Mouse (Mus musculus) erythroid progenitor cell, adult 5-6 weeks (primary cell): ENCODE data around the gene Abcb5. TPM values are rescaled to one million over a fixed set of nuclear protein-coding genes. Genes with fewer than 3 reads are reported as not detected.

Experiments used
- ATAC-seq: replicated peaks from 2 replicates; pipeline ENCODE4 v1.8.0; 2016; ENCODE audit warnings: moderate number of reproducible peaks, mild to moderate bottlenecking, moderate TSS enrichment, inconsistent platforms; ENCODE audit not compliant: poor library complexity, low FRiP score, severe bottlenecking
- total RNA-seq, 2 experiments: library from RNA; stranded (forward) in 1 of 2; stranded (reverse) in 1 of 2; fragments of 150-400 nt in 1 of 2; fragments of 186-747, 209-891 nt in 1 of 2; gene quantifications; 2 replicates each; pipeline versions ENCODE4 v1.2.3 to v1.2.4; 2015 to 2017; ENCODE audit warnings: low replicate concordance in 2 of 2

Gene Abcb5
- total RNA-seq, 2 experiments from 2014 or later = not detected

DNA sequence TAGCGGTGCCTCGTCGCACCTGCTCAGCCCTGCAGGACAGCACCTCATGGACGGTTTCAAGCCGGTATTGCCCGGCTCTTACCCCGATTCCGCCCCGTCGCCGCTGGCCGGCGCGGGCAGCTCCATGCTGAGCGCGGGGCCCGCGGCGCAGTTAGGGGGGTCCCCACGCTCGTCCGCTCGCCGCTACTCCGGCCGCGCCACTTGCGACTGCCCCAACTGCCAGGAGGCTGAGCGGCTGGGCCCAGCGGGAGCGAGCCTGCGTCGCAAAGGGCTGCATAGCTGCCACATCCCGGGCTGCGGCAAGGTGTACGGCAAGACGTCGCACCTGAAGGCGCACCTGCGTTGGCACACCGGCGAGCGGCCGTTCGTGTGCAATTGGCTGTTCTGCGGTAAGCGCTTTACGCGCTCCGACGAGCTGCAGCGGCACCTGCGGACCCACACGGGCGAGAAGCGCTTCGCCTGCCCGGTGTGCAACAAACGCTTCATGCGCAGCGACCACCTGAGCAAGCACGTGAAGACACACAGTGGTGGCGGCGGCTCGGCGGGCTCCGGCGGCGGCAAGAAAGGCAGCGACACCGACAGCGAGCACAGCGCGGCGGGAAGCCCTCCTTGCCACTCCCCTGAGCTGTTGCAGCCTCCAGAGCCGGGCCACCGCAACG, 116.9 kb downstream of the Abcb5 start:
- no peak for ATAC-seq

DNA sequence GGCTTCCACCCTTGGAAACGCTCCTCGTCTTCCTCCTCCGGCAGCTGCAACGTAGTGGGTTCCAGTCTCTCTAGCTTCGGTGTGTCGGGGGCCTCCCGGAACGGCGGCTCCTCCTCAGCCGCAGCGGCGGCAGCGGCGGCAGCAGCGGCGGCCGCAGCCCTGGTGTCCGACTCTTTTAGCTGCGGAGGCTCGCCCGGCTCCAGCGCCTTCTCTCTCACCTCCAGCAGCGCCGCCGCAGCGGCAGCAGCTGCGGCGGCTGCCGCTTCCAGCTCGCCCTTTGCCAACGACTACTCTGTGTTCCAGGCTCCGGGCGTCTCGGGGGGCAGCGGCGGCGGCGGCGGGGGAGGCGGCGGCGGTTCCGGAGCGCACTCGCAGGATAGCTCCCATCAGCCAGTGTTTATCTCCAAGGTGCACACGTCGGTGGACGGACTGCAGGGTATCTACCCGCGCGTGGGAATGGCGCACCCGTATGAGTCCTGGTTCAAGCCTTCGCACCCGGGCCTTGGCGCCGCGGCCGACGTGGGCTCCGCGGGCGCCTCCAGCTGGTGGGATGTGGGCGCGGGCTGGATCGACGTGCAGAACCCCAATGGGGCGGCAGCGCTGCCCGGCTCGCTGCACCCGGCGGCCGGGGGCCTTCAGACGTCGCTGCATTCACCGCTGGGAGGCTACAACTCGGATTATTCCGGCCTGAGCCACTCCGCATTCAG, 117.6 kb downstream of the Abcb5 start:
- no peak for ATAC-seq

DNA sequence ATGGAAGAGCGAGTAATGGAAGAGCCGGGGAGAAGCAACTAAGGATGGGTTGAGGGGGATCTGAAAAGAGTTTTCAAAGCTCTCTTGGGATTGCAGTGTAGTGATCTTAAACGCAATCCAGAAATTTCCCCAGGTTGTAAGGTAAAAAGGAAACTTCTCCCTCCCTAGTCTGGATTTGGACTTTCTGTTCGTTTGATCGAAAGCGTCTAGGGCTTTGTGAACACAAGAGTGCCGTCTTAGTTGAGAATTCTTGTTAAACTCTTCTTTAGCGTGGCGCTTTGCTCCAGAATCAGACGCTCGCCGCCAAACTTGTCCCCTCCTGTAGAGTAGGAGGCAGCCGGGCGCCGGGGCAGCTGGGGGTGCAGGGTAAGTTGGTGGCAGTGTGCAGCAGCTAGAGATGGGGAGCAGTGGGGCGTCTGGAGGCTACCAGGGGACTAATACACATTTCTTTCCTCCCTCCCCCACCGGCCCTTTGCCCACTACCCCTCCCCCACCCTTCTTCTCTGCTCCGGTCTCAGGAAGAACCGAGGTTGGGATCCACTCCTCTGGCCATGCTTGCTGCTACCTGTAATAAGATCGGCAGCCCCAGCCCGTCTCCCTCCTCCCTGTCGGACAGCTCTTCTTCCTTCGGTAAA, 118.2 kb downstream of the Abcb5 start:
- ATAC-seq = no peak

DNA sequence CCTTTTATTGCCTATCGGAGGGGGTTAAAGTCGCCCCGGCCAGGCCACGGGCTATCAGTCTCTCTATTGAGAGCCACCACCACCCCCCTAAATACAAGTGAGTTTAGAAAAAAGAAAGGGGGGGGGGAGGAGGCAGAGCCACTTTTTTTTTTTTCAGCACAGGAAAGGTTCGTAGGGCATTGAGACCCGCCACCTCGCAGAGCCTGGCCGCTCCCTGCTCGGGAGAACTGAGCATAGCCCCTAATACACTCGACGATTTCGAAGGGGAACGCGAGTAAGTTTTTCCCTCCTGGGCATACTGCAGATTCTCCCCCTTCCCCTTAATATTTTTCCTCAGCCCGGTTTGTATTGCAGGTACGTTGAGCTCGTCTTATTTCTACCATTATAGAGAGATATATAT, 118.8 kb downstream of the Abcb5 start:
- ATAC-seq = no peak

DNA sequence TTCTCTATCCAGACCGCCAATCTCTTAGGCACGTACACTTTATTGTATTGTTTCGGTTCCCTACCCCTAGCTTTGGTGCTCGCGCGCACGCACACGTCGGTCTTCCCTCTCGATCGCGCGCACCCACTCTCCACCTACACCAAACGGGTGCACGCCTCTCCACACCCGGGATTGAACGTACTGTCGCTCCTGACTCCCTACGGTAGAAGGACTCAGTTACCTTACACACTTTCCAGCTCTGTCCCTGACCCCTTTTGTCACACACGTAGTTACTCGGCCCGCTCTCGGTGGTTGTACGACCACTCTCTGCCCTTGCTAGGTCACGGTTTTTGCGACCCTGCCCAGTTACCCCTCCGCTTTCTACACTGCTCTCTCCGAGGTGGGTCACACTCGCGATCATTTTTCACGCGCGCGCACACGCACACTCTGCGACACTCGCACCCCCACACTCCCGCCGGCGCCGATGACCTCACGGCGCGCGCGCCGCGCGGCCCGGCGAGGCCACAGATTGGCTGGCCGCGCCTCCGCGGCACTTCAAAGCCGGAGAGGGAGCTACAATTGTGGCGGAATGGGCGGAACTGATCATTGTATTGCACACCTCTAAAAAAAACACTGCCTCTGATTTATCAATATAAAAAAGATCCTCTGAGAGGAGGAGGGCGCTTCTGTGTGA, 119.4 kb downstream of the Abcb5 start:
- ATAC-seq = no peak

DNA sequence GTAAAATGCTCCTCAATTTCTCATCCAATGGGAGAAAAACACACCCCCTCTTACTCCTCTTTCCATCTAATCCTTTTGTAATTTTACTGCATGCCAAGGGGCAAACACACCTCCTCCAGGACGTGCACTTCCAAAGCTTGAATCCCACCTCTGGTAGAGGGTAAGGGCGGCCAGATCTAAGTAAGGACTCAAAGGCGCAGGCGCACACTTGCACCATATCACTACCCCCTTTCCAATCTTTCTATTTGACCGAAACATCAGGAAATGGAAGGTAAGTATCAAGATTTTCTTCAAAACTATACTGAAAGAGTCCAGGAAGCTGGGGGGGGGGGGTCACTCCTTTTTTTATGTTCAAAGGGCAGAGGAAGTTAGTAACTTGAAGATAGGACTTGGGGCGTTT, 120.0 kb downstream of the Abcb5 start, which contains the start of gene Sp8:
Gene Sp8 (plus strand): TSS at position 109 of the 400 bp plus-strand sequence.
- ATAC-seq = no peak

DNA sequence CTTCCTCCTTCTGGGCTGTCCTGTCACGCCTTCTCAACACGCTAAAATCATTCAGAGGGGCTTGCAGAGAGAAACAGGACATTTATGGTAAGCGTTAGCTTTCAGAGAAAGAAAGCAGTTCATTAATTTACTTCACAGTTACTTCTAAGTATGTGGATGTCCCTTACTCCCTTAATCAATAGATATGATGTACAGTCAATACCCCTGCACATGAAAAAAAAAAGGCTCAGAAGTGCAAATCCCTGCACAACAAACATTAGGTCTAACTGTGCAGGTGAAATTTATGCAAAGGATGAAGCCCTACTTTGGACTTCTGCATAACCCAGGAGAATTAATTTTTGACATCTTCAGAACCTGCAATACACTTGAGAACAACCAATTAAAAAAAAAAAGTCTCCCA, 120.9 kb downstream of the Abcb5 start:
- no peak for ATAC-seq

DNA sequence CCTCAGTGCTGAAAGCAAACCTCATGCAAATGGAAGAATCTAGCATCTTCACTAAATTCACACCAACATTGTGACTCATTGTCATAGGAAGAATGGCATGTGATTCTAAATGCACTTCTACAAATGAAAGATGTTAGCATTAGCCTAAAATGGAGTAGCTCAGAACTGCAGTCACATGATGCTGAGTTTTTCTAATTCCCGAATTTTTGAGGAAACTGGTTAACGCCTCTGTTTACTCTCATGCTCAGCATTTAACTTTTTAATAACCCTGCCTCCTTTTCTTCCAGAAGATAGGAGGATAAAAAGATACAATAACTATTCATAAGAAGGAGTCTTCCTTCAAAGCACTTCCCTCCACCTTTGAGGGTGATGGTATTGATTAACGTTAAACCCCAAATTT, 121.4 kb downstream of the Abcb5 start:
- ATAC-seq = no peak

DNA sequence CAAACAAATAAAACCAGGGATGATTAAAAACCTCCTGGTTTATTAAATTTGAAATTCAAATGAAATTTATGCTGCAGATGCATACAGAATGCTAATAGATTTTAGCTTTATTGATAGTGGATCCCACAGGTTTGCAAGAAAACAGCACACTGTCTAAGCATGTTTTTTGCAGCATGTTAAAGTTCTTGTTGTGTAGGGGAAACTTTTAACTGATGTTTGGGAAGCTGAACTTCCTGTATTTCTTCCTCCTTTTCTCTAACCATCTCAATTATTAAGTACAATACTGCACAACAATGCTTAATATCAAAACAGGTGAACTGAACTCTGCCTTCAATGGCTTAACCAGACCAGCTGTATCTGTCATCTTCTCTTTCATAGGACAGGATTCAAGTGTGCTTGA, 122.1 kb downstream of the Abcb5 start:
- no peak for ATAC-seq

DNA sequence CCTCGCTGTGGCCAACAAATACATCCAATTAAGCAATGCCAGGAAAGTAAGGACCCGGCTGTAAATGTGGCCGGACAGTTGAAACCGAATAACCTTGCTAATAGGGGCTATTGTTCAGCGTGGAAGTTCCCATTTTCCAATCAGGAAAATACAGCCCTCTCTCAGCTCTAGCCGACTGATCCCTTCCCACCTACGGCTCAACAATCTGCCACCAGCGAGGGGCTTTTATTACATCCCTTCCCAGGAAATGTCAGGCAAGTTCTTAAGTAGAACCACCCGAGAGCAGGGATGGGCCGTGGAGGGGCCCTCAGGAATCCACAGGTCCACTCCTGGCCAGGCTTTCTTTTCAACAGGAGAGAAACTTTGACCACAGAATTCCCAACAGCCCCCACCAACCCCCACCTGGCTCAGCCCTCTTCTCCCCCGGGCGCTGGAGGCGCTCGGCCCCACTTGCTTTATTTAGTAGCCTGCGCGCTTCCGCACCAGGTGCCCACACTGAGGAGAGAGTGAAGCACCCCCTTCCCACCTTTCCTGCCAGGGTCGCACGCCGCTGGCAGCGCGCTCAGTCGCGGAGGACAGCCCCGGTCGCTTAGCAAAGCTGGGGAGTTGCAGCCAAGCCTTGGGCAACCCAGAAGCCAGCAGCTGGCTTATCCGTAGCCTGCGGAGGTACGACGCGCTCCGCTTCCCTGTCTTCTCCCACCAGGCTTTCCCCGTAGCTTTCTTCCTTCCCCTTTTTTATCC, 123.4 kb downstream of the Abcb5 start:
- ATAC-seq = no peak; the same call in 1 of the 2 replicates

DNA sequence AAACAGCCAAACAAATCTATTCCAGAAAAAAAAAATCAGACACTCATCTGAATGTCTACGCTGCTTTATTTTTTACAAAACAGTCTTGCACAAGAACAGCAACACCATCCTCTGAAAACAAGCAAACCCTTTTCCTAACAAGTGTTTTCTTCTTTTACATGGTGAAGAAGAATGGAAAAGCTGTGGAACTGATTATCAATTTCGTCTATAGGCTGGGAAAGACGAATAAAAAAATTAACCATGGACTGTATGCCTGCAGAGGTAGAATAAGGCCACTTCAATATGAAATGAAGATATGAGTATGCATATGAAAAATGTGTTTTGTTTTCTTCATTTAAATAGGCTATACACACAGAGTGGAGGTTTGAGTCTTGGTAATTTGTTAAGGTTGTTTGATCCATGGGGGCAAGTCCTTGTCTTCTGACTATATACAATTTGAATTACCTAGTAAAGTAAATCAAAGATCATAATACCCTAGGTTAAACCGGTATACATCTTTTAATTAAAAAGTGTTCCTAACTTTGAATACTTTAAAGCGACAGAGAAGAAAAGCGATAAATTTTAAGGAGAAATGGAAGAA, 124.2 kb downstream of the Abcb5 start:
- ATAC-seq = no peak

DNA sequence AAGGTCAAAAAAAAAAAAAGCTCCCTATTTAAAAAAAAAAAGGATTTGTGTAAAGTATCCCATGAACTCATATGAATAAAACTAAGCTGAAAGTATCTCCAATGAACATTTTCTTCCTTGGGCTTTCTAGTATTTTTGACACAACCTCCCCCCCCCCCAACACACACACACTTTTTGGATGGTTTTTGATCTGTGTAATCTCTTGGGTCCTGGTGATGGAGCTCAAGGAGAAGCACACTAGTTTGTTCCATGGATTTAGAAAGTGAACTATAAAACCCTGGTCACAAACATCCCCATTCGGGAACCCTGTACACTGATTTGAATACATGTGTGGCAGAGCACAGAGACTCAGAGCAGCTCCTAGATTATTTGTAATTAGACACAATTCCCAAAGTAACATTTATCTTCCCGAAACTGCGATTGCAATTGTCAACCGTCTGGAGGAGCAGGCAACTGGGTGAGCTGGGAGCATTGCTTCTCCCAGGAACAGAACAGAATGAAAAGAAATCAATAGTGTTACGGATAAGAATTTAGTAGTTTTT, 124.8 kb downstream of the Abcb5 start:
- ATAC-seq = no peak

DNA sequence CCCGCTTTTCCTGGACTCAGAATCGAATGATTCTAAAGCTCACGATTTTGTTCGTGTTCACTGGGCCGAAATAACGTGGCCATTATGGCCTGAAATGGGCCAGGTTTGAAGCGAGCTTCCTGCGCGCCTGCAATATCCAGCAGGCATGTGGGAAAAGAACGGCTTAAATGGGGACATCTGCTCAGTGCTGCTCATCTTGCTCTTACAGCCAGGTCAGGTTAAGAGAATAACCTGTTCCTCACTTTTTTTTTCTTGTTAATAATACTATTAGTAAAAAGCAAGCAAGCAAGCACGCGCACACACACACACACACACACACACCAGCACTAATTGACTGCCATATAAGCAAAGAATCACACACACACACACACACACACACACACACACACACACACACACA, 125.4 kb downstream of the Abcb5 start:
- ATAC-seq = no peak

DNA sequence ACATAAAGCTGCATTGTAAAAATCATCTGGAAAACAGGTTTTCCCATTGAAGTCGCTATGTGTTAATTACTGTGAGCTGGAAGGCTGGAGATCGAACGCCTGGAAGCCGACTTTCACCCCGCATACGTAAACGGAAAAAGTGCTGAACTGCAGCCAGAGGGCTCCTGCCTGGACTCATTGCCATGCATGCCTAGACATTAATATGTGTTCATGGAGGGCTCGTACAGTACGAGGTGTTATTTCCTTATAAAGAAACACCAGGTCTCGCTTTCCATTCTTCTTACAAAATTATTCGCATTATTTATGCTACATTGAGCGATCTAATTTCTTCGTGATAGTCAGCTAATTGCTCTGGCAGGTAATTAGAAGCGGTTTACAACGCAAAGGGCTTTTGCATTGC, 125.9 kb downstream of the Abcb5 start:
- ATAC-seq = no peak

DNA sequence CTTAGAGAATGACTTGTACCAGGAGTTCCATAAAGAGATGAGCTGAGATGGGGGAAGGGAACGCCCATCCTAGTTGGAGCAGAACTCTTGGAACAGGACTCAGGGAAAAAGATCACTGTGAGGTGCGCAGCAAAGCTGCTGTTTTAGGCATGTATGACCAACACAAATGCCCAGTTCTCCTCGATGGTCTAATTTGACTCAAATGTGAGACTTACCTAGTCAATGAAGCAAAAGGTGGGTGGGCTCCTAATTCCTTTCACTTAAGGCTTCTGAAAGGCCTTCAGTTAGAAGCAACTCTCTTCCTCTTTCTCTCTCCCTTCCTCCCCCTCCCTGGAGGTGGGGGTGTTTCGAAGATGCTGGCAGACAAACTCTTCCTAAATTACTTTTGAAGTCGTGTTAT, 126.8 kb downstream of the Abcb5 start:
- ATAC-seq = no peak

DNA sequence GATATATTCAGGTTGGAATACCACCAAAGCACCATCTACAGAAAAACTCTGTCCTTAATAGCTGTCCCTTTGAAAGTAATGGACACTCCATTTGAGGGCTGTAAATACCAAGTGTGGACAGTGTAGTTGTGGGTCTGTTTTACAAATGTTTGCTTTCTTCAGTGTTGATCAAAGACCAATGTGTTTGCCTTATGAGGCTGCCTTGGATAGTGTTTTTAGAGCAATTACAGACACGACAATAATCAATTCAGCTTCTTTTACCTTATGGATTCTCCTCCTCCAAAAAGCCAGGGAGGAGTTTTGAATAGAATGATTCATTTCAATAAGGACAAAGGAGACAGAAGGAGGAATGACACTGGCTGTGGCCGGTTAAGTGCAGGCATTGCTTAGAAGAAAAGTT, 128.0 kb downstream of the Abcb5 start:
- no peak for ATAC-seq

DNA sequence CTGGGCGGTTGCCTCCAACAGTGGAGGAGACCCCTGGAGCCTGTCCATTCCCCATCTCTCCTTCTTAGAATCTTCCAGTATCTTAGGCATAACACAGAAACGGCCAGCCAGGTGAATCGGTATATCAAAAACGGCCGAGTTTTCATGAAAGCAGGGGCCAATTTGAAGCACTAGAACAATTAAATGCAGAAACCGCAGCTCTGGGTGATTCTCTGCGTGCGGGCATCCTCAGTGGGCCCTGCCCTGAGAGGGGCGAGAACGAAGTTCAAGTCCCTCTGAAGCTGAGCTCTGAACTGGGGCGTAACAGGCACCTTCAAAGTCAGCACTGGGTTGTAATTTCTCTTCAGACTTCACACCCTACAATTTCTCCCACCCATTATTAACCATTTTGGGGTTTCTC, 128.9 kb downstream of the Abcb5 start:
- no peak for ATAC-seq

DNA sequence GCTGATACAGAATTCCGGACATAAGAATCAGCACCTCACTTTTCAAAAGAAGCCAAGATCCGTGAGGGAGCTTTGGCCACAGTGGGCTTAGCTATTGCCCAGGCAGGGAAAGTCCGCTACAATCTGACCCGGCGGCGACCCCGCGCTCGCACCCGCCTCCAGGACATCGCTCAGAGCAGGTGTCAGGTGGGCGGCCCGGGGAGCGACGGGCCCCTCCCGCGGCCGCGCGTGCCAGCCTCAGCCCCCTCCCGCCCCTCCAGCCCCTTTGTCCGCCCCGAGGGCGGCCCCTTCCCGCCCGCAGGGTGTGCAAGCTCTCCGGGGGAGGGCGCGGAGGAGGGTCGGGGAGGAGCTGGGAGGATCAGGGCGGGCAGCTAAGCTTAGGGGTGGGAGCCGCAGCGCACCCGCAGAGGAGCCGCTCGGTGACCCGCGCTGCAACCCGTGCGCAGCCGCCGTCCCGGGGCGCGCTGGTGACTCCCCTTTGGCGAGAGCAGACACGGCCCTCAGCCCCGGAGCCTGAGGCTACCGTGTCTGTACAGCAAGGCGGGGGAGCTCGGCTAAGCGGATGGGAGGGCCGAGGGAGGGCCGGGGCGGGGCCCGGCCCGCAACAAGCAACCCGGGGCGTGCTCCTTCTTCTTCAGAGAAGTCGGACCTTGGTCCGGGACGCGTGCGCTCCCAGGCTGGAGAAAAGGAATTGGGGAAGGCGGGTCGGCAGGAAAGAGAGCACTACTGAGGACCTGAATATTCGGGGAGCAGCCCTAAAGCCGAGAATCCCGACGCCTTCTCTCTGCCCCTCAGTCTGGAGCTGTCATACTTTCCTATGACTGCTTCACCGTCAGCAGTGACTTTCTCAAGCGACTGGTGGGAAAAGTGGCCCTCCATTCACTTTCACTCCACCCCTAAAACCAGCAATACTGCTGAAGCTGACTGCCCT, 129.5 kb downstream of the Abcb5 start:
- ATAC-seq = no peak
